15 mouse cellular contexts compared by ENCODE assay signal in the genomic region with DNA sequence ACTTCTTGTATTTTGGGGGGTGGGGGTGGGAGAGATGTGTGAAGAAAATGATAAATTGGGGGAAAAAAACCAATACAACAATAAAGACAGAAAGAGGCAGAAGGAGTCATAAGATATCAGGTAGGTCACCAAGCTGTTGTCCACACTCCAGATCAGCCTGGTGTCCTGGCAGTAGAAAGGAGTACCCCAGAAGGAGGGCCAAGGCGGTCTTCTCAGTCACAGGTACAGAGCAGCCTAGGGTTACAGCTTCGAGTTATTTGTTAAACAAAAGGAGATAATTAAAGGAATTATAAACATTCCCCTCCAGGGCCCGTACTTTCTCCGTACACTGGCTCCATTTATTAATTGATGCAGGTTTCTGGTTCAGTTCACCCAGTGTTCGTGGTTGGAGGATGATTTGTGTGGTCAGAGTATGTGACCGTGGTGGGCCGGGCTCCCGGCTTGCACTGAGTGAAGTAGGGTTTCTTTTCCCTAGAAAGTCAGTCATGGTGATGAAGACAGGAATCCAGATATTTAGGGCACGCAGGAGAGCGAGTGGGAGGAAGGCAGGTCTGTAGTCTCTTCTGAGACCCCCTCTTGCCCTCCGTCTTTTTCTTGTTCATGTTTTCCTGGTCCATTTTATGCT.
A peak's percentile ranks its signal among the peaks of the same experiment; 100 is the strongest.
DNase-seq lines count a peak whose midpoint lies in the region; ATAC-seq lines count a peak whose summit lies in the region.
"Had no signal": no experiment of that assay in that cellular context is flagged by ENCODE, and none has a peak within 500 bp of the region (broad histone marks: within the 10 kb centered on the region; RNA-seq: fewer than 3 reads in every experiment).

No protein-coding gene starts in this region.

- peak; percentile 12 for DNase-seq in embryo, embryonic 11 days
- DNase-seq in embryo, embryonic 9.5 days (ENCODE audit: extremely low spot score) = no peak
- DNase-seq in cerebellum, postnatal 36 days = peak; percentile 21
- no peak for DNase-seq in hindbrain, embryonic 11.5 days (ENCODE audit: low spot score)
- no peak for DNase-seq in left cerebral cortex, postnatal 14 days (ENCODE audit: low spot score in 2 of 2)
- no peak for DNase-seq in layer of hippocampus, postnatal 14 days (ENCODE audit: low spot score in 2 of 2)
- DNase-seq: heart, postnatal 36 days; kidney, adult 2 months; liver, postnatal 0 days; lung, postnatal 4 days had no signal

- H3K27ac ChIP-seq in hindbrain, embryonic 11.5 days (ENCODE audit: low read depth, low read length) = peak overlapping the region; percentile 43
- H3K27ac ChIP-seq in neural tube, embryonic 13.5 days (replicated peaks) = peak overlapping the region; percentile 59; the same call in 1 of the 2 replicates
- H3K27ac ChIP-seq: heart, embryonic 10.5 days; layer of hippocampus, adult 2 months; limb, embryonic 12.5 days had no signal

- no peaks in the 10 kb centered on the region for H3K9me3 ChIP-seq in hindbrain, embryonic 11.5 days (ENCODE audit: control insufficient read depth, low read length)
- H3K9me3 ChIP-seq in neural tube, embryonic 13.5 days = no peaks in the 10 kb centered on the region
- H3K9me3 ChIP-seq: heart, embryonic 10.5 days; limb, embryonic 12.5 days had no signal

- H3K4me3 ChIP-seq in hindbrain, embryonic 11.5 days (ENCODE audit: low read depth, low read length) = no peak overlapping the region
- no peak overlapping the region for H3K4me3 ChIP-seq in neural tube, embryonic 13.5 days
- H3K4me3 ChIP-seq: heart, embryonic 10.5 days; layer of hippocampus, adult 2 months; limb, embryonic 12.5 days; myocyte had no signal

- ATAC-seq in hindbrain, embryonic 11.5 days (ENCODE audit: low FRiP score) = peak; percentile 65
- ATAC-seq in neural tube, embryonic 13.5 days (ENCODE audit: low read depth) = peak; percentile 48
- ATAC-seq: liver, postnatal 0 days had no signal

- H3K27me3 ChIP-seq in hindbrain, embryonic 11.5 days (ENCODE audit: control insufficient read depth, insufficient read depth, low read length) = no peaks in the 10 kb centered on the region
- H3K27me3 ChIP-seq in neural tube, embryonic 13.5 days = 0 out of 2 replicates have a peak, but pooled peaks cover 7% of the 10 kb centered on the region
- H3K27me3 ChIP-seq: limb, embryonic 12.5 days had no signal

- H3K9ac ChIP-seq in hindbrain, embryonic 11.5 days (ENCODE audit: low read depth, low read length) = no peak overlapping the region
- H3K9ac ChIP-seq in neural tube, embryonic 13.5 days = no peak overlapping the region
- H3K9ac ChIP-seq: limb, embryonic 12.5 days; liver, postnatal 0 days had no signal

- H3K36me3 ChIP-seq in hindbrain, embryonic 11.5 days (ENCODE audit: control insufficient read depth, insufficient read depth, low read length) = no peaks in the 10 kb centered on the region
- no peaks in the 10 kb centered on the region for H3K36me3 ChIP-seq in neural tube, embryonic 13.5 days
- H3K36me3 ChIP-seq: heart, embryonic 10.5 days; limb, embryonic 12.5 days had no signal

- intact Hi-C loops in left cerebral cortex, postnatal 14 days (cut with DNase I) = no loop called here

- no peaks in the 10 kb centered on the region for H3K4me1 ChIP-seq in hindbrain, embryonic 11.5 days (replicated peaks; ENCODE audit: control insufficient read depth, insufficient read depth, low read length)
- H3K4me1 ChIP-seq in neural tube, embryonic 13.5 days (replicated peaks) = peaks cover 32% of the 10 kb centered on the region
- H3K4me1 ChIP-seq: heart, embryonic 10.5 days had no signal

- 66% methylated on average over 11 of the region's 11 CpGs for WGBS in hindbrain, embryonic 11.5 days
- WGBS in neural tube, embryonic 13.5 days = 26% methylated on average over 11 of the region's 11 CpGs

- no peak overlapping the region for H3K4me2 ChIP-seq in hindbrain, embryonic 11.5 days (replicated peaks; ENCODE audit: low read depth, low read length)
- peak overlapping the region; percentile 29 for H3K4me2 ChIP-seq in neural tube, embryonic 13.5 days
- H3K4me2 ChIP-seq: limb, embryonic 12.5 days had no signal

Comparison
In these comparisons a context has a peak if more than half of its experiments do, and no peak if none do; other contexts are left out.
1. DNase-seq: peak in embryo, embryonic 11 days (single experiment) and cerebellum, postnatal 36 days (2 of 2); none in embryo, embryonic 9.5 days (single experiment), hindbrain, embryonic 11.5 days (single experiment), left cerebral cortex, postnatal 14 days (0 of 2) and layer of hippocampus, postnatal 14 days (0 of 2).